Mouse (Mus musculus): ENCODE measurements around the gene Rhoj. TPM values are rescaled to one million over a fixed set of nuclear protein-coding genes. Genes with fewer than 3 reads are reported as not detected.

Rhoj gene
- polyA plus RNA-seq, 1 experiment: 5.9 TPM

- no peak for DNase-seq
Observed at GRCm38 (mm10) chr12:75365621-75366124, 57.6 kb downstream of the Rhoj start.

GRCm38 (mm10) chr12:75367371-75367770 lies 59.2 kb downstream of the Rhoj start:
- no peak for TF ChIP-seq POLR2A (IDR thresholded peaks at IDR 0.05; ENCODE audit: control insufficient read depth, extremely low read depth, insufficient read depth, low read length, poor library complexity)
- TF ChIP-seq CTCF (IDR thresholded peaks at IDR 0.05; ENCODE audit: borderline replicate concordance, control insufficient read depth, extremely low read depth, insufficient read depth, low read length, poor library complexity): no peak
- no peak overlapping the region for H3K27ac ChIP-seq (ENCODE audit: control insufficient read depth, insufficient read depth, low read length)
- WGBS: 94% methylated on average over 6 of the region's 6 CpGs
- H3K4me3 ChIP-seq (ENCODE audit: control insufficient read depth, insufficient read depth, low read length): no peak overlapping the region
- H3K27me3 ChIP-seq (ENCODE audit: control insufficient read depth, insufficient read depth, low read length): no peaks in the 10 kb centered on the region
- no peak for DNase-seq
- no peaks in the 10 kb centered on the region for H3K36me3 ChIP-seq (ENCODE audit: control insufficient read depth, insufficient read depth, low read length)
- no peaks in the 10 kb centered on the region for H3K4me1 ChIP-seq (replicated peaks; ENCODE audit: control insufficient read depth, insufficient read depth, low read length)

More at GRCm38 (mm10) chr12:75365621-75366124, 57.6 kb downstream of the Rhoj start:
- WGBS: 92% methylated on average over 14 of the region's 14 CpGs
- no peaks in the 10 kb centered on the region for H3K4me1 ChIP-seq (replicated peaks; ENCODE audit: control insufficient read depth, insufficient read depth, low read length)
- H3K36me3 ChIP-seq (ENCODE audit: control insufficient read depth, insufficient read depth, low read length): no peaks in the 10 kb centered on the region
- no peak for TF ChIP-seq CTCF (IDR thresholded peaks at IDR 0.05; ENCODE audit: borderline replicate concordance, control insufficient read depth, extremely low read depth, insufficient read depth, low read length, poor library complexity)
- no peak for TF ChIP-seq POLR2A (IDR thresholded peaks at IDR 0.05; ENCODE audit: control insufficient read depth, extremely low read depth, insufficient read depth, low read length, poor library complexity)
- H3K4me3 ChIP-seq (ENCODE audit: control insufficient read depth, insufficient read depth, low read length): no peak overlapping the region
- no peak overlapping the region for H3K27ac ChIP-seq (ENCODE audit: control insufficient read depth, insufficient read depth, low read length)
- H3K27me3 ChIP-seq (ENCODE audit: control insufficient read depth, insufficient read depth, low read length): no peaks in the 10 kb centered on the region

- Histone ChIP-seq H3K27me3 (ENCODE audit: control insufficient read depth, insufficient read depth, low read length) (no peaks in the 10 kb centered on the region), H3K4me1 (replicated peaks; ENCODE audit: control insufficient read depth, insufficient read depth, low read length) (no peaks in the 10 kb centered on the region), H3K27ac (ENCODE audit: control insufficient read depth, insufficient read depth, low read length) (no peak overlapping the region), H3K36me3 (ENCODE audit: control insufficient read depth, insufficient read depth, low read length) (no peaks in the 10 kb centered on the region), H3K4me3 (ENCODE audit: control insufficient read depth, insufficient read depth, low read length) (no peak overlapping the region)
- no peak for TF ChIP-seq POLR2A (IDR thresholded peaks at IDR 0.05; ENCODE audit: control insufficient read depth, extremely low read depth, insufficient read depth, low read length, poor library complexity)
- no peak for TF ChIP-seq CTCF (IDR thresholded peaks at IDR 0.05; ENCODE audit: borderline replicate concordance, control insufficient read depth, extremely low read depth, insufficient read depth, low read length, poor library complexity)
- 97% methylated on average over 5 of the region's 5 CpGs for WGBS
- no peak for DNase-seq
Observed at GRCm38 (mm10) chr12:75368527-75368926, 60.4 kb downstream of the Rhoj start.

DNA sequence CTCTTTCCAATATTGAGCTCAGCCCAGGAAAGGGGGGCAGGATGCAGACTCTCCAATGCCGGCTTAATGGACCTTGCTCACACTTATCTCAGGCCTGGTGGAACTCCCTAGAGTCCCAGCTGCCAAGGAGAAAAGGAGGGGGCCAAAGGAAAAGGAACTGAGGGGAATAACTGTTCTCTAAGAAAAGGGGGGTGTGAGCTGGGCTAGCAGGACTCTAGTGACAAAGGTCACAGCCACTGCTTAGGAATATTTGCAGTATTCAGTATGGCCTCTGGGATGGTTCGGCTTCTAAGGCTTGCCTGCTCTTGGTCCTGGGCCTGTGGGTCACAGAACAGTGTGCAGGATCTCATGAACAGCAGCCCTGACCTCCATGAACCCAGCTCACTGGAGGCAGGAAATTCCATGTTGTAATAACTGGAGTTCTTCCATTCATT lies 61.3 kb downstream of the Rhoj start:
- Histone ChIP-seq H3K36me3 (ENCODE audit: control insufficient read depth, insufficient read depth, low read length) (no peaks in the 10 kb centered on the region), H3K4me1 (replicated peaks; ENCODE audit: control insufficient read depth, insufficient read depth, low read length) (no peaks in the 10 kb centered on the region), H3K4me3 (ENCODE audit: control insufficient read depth, insufficient read depth, low read length) (no peak overlapping the region), H3K27me3 (ENCODE audit: control insufficient read depth, insufficient read depth, low read length) (no peaks in the 10 kb centered on the region), H3K27ac (ENCODE audit: control insufficient read depth, insufficient read depth, low read length) (no peak overlapping the region)
- DNase-seq: no peak
- WGBS: 74% methylated on average over 2 of the region's 2 CpGs
- TF ChIP-seq POLR2A (IDR thresholded peaks at IDR 0.05; ENCODE audit: control insufficient read depth, extremely low read depth, insufficient read depth, low read length, poor library complexity) (no peak), CTCF (IDR thresholded peaks at IDR 0.05; ENCODE audit: borderline replicate concordance, control insufficient read depth, extremely low read depth, insufficient read depth, low read length, poor library complexity) (no peak)

- H3K4me1 ChIP-seq (replicated peaks; ENCODE audit: control insufficient read depth, insufficient read depth, low read length): no peaks in the 10 kb centered on the region
- no peaks in the 10 kb centered on the region for H3K27me3 ChIP-seq (ENCODE audit: control insufficient read depth, insufficient read depth, low read length)
- TF ChIP-seq CTCF (IDR thresholded peaks at IDR 0.05; ENCODE audit: borderline replicate concordance, control insufficient read depth, extremely low read depth, insufficient read depth, low read length, poor library complexity) (no peak), POLR2A (IDR thresholded peaks at IDR 0.05; ENCODE audit: control insufficient read depth, extremely low read depth, insufficient read depth, low read length, poor library complexity) (no peak)
- H3K36me3 ChIP-seq (ENCODE audit: control insufficient read depth, insufficient read depth, low read length): no peaks in the 10 kb centered on the region
- H3K4me3 ChIP-seq (ENCODE audit: control insufficient read depth, insufficient read depth, low read length): no peak overlapping the region
- 95% methylated on average over 10 of the region's 10 CpGs for WGBS
- DNase-seq: no peak
- H3K27ac ChIP-seq (ENCODE audit: control insufficient read depth, insufficient read depth, low read length): no peak overlapping the region
Observed at GRCm38 (mm10) chr12:75374437-75374836, 66.3 kb downstream of the Rhoj start.

GRCm38 (mm10) chr12:75375060-75375459 lies 66.9 kb downstream of the Rhoj start:
- TF ChIP-seq CTCF (IDR thresholded peaks at IDR 0.05; ENCODE audit: borderline replicate concordance, control insufficient read depth, extremely low read depth, insufficient read depth, low read length, poor library complexity) (no peak), POLR2A (IDR thresholded peaks at IDR 0.05; ENCODE audit: control insufficient read depth, extremely low read depth, insufficient read depth, low read length, poor library complexity) (no peak)
- H3K27me3 ChIP-seq (ENCODE audit: control insufficient read depth, insufficient read depth, low read length): no peaks in the 10 kb centered on the region
- no peak overlapping the region for H3K4me3 ChIP-seq (ENCODE audit: control insufficient read depth, insufficient read depth, low read length)
- WGBS: 95% methylated on average over 12 of the region's 12 CpGs
- no peaks in the 10 kb centered on the region for H3K4me1 ChIP-seq (replicated peaks; ENCODE audit: control insufficient read depth, insufficient read depth, low read length)
- DNase-seq: no peak
- no peak overlapping the region for H3K27ac ChIP-seq (ENCODE audit: control insufficient read depth, insufficient read depth, low read length)
- no peaks in the 10 kb centered on the region for H3K36me3 ChIP-seq (ENCODE audit: control insufficient read depth, insufficient read depth, low read length)

DNA sequence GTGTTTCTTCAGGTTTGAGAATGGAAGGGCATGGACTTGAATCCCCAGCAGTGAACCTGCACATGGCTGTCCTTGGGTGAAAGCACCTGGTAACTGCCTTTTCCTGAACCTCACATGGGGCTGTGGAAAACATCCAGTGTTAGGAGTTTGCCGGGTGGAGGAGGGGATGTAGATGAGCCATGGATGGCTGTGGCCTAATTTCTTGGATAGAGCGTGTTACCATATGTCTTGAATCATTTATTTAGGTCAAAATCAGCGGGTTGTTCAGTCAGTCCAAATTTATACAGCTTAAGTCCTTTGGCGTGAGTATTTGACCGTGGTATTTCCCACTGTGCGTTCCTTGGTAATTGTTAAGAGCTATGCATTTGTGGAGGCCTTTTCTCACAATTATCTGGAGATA lies 68.0 kb downstream of the Rhoj start:
- H3K36me3 ChIP-seq (ENCODE audit: control insufficient read depth, insufficient read depth, low read length): no peaks in the 10 kb centered on the region
- no peak for TF ChIP-seq CTCF (IDR thresholded peaks at IDR 0.05; ENCODE audit: borderline replicate concordance, control insufficient read depth, extremely low read depth, insufficient read depth, low read length, poor library complexity)
- no peak for TF ChIP-seq POLR2A (IDR thresholded peaks at IDR 0.05; ENCODE audit: control insufficient read depth, extremely low read depth, insufficient read depth, low read length, poor library complexity)
- 96% methylated on average over 6 of the region's 6 CpGs for WGBS
- DNase-seq: no peak
- H3K4me1 ChIP-seq (replicated peaks; ENCODE audit: control insufficient read depth, insufficient read depth, low read length): no peaks in the 10 kb centered on the region
- H3K27me3 ChIP-seq (ENCODE audit: control insufficient read depth, insufficient read depth, low read length): no peaks in the 10 kb centered on the region
- H3K27ac ChIP-seq (ENCODE audit: control insufficient read depth, insufficient read depth, low read length): no peak overlapping the region
- no peak overlapping the region for H3K4me3 ChIP-seq (ENCODE audit: control insufficient read depth, insufficient read depth, low read length)

Data from thymus, adult 2 months (tissue).